Mouse (Mus musculus) liver, embryonic 14.5 days (tissue): ENCODE results near the gene Bicd2.

Experiments used
- CTCF ChIP-seq: IDR thresholded peaks from 2 replicates; pipeline ENCODE4 v1.5.1; 2016; ENCODE audit warnings: antibody characterized with exemption, low read depth, control low read depth
- EP300 ChIP-seq: IDR thresholded peaks from 2 replicates; pipeline ENCODE4 v1.6.1; 2016; ENCODE audit warnings: antibody characterized with exemption, low read depth

GRCm38 (mm10) chr13:49348522-49348921 is 7.1 kb downstream of the Bicd2 start:
- TF ChIP-seq CTCF (no peak), EP300 (no peak)
